Mouse (Mus musculus): ENCODE results near the gene Myh2. TPM values are rescaled to one million over a fixed set of nuclear protein-coding genes. Genes with fewer than 3 reads are reported as not detected.

Gene Myh2
- polyA plus RNA-seq, 1 experiment from 2014 or later = 0.07 TPM

GRCm38 (mm10) chr11:67163701-67164100 is 7.1 kb upstream of the Myh2 start:
- no peak overlapping the region for H3K27ac ChIP-seq (ENCODE audit: low read depth, low read length)
- H3K4me1 ChIP-seq (replicated peaks; ENCODE audit: control insufficient read depth, insufficient read depth, low read length) = no peaks in the 10 kb centered on the region
- H3K4me3 ChIP-seq (ENCODE audit: low read depth, low read length) = no peak overlapping the region
- ATAC-seq = no peak
- TF ChIP-seq CTCF (IDR thresholded peaks at IDR 0.05; ENCODE audit: low read depth) = no peak
- H3K4me2 ChIP-seq (replicated peaks; ENCODE audit: low read depth) = no peak overlapping the region
- no peak overlapping the region for H3K9ac ChIP-seq (ENCODE audit: low read depth, low read length)
- WGBS = 76% methylated on average over 4 of the region's 4 CpGs
- no peaks in the 10 kb centered on the region for H3K36me3 ChIP-seq (ENCODE audit: control insufficient read depth, insufficient read depth)
- no peaks in the 10 kb centered on the region for H3K27me3 ChIP-seq (replicated peaks; ENCODE audit: control insufficient read depth, insufficient read depth, low read length)
- H3K9me3 ChIP-seq (ENCODE audit: control insufficient read depth) = no peaks in the 10 kb centered on the region

GRCm38 (mm10) chr11:67164851-67165250 is 6.0 kb upstream of the Myh2 start:
- no peak overlapping the region for H3K27ac ChIP-seq (ENCODE audit: low read depth, low read length)
- 54% methylated on average over 5 of the region's 5 CpGs for WGBS
- ATAC-seq = no peak
- H3K4me3 ChIP-seq (ENCODE audit: low read depth, low read length) = no peak overlapping the region
- no peak overlapping the region for H3K9ac ChIP-seq (ENCODE audit: low read depth, low read length)
- H3K36me3 ChIP-seq (ENCODE audit: control insufficient read depth, insufficient read depth) = no peaks in the 10 kb centered on the region
- no peaks in the 10 kb centered on the region for H3K27me3 ChIP-seq (replicated peaks; ENCODE audit: control insufficient read depth, insufficient read depth, low read length)
- TF ChIP-seq CTCF (IDR thresholded peaks at IDR 0.05; ENCODE audit: low read depth) = no peak
- H3K9me3 ChIP-seq (ENCODE audit: control insufficient read depth) = no peaks in the 10 kb centered on the region
- H3K4me2 ChIP-seq (replicated peaks; ENCODE audit: low read depth) = no peak overlapping the region
- no peaks in the 10 kb centered on the region for H3K4me1 ChIP-seq (replicated peaks; ENCODE audit: control insufficient read depth, insufficient read depth, low read length)

GRCm38 (mm10) chr11:67169301-67169700 is 1.5 kb upstream of the Myh2 start:
- Histone ChIP-seq H3K27me3 (replicated peaks; ENCODE audit: control insufficient read depth, insufficient read depth, low read length) (no peaks in the 10 kb centered on the region), H3K4me1 (replicated peaks; ENCODE audit: control insufficient read depth, insufficient read depth, low read length) (no peaks in the 10 kb centered on the region), H3K36me3 (ENCODE audit: control insufficient read depth, insufficient read depth) (no peaks in the 10 kb centered on the region), H3K4me2 (replicated peaks; ENCODE audit: low read depth) (no peak overlapping the region), H3K9ac (ENCODE audit: low read depth, low read length) (no peak overlapping the region), H3K4me3 (ENCODE audit: low read depth, low read length) (no peak overlapping the region), H3K27ac (ENCODE audit: low read depth, low read length) (no peak overlapping the region), H3K9me3 (ENCODE audit: control insufficient read depth) (no peaks in the 10 kb centered on the region)
- 58% methylated on average over 5 of the region's 5 CpGs for WGBS
- no peak for TF ChIP-seq CTCF (IDR thresholded peaks at IDR 0.05; ENCODE audit: low read depth)
- ATAC-seq = no peak

GRCm38 (mm10) chr11:67172439-67172838 is 1.6 kb downstream of the Myh2 start:
- ATAC-seq = no peak
- Histone ChIP-seq H3K27me3 (replicated peaks; ENCODE audit: control insufficient read depth, insufficient read depth, low read length) (no peaks in the 10 kb centered on the region), H3K9ac (ENCODE audit: low read depth, low read length) (no peak overlapping the region), H3K4me2 (replicated peaks; ENCODE audit: low read depth) (no peak overlapping the region), H3K9me3 (ENCODE audit: control insufficient read depth) (no peaks in the 10 kb centered on the region), H3K27ac (ENCODE audit: low read depth, low read length) (no peak overlapping the region), H3K4me1 (replicated peaks; ENCODE audit: control insufficient read depth, insufficient read depth, low read length) (no peaks in the 10 kb centered on the region), H3K36me3 (ENCODE audit: control insufficient read depth, insufficient read depth) (no peaks in the 10 kb centered on the region), H3K4me3 (ENCODE audit: low read depth, low read length) (no peak overlapping the region)
- WGBS = 61% methylated on average over 2 of the region's 2 CpGs
- TF ChIP-seq CTCF (IDR thresholded peaks at IDR 0.05; ENCODE audit: low read depth) = no peak

GRCm38 (mm10) chr11:67176376-67176775 is 5.5 kb downstream of the Myh2 start:
- H3K4me1 ChIP-seq (replicated peaks; ENCODE audit: control insufficient read depth, insufficient read depth, low read length) = no peaks in the 10 kb centered on the region
- no peak overlapping the region for H3K4me2 ChIP-seq (replicated peaks; ENCODE audit: low read depth)
- no peak for TF ChIP-seq CTCF (IDR thresholded peaks at IDR 0.05; ENCODE audit: low read depth)
- H3K9me3 ChIP-seq (ENCODE audit: control insufficient read depth) = no peaks in the 10 kb centered on the region
- H3K36me3 ChIP-seq (ENCODE audit: control insufficient read depth, insufficient read depth) = no peaks in the 10 kb centered on the region
- no peak for ATAC-seq
- no peak overlapping the region for H3K27ac ChIP-seq (ENCODE audit: low read depth, low read length)
- no peak overlapping the region for H3K4me3 ChIP-seq (ENCODE audit: low read depth, low read length)
- H3K9ac ChIP-seq (ENCODE audit: low read depth, low read length) = no peak overlapping the region
- 73% methylated on average over 5 of the region's 5 CpGs for WGBS
- no peaks in the 10 kb centered on the region for H3K27me3 ChIP-seq (replicated peaks; ENCODE audit: control insufficient read depth, insufficient read depth, low read length)

GRCm38 (mm10) chr11:67190316-67190715 is 19.5 kb downstream of the Myh2 start:
- no peak for ATAC-seq
- no peak overlapping the region for H3K9ac ChIP-seq (ENCODE audit: low read depth, low read length)
- H3K27me3 ChIP-seq (replicated peaks; ENCODE audit: control insufficient read depth, insufficient read depth, low read length) = no peaks in the 10 kb centered on the region
- no peak overlapping the region for H3K4me2 ChIP-seq (replicated peaks; ENCODE audit: low read depth)
- no peaks in the 10 kb centered on the region for H3K36me3 ChIP-seq (ENCODE audit: control insufficient read depth, insufficient read depth)
- TF ChIP-seq CTCF (IDR thresholded peaks at IDR 0.05; ENCODE audit: low read depth) = no peak
- no peak overlapping the region for H3K4me3 ChIP-seq (ENCODE audit: low read depth, low read length)
- H3K4me1 ChIP-seq (replicated peaks; ENCODE audit: control insufficient read depth, insufficient read depth, low read length) = no peaks in the 10 kb centered on the region
- no peak overlapping the region for H3K27ac ChIP-seq (ENCODE audit: low read depth, low read length)
- H3K9me3 ChIP-seq (ENCODE audit: control insufficient read depth) = no peaks in the 10 kb centered on the region
- 84% methylated on average over 10 of the region's 10 CpGs for WGBS

- Histone ChIP-seq H3K27me3 (replicated peaks; ENCODE audit: control insufficient read depth, insufficient read depth, low read length) (no peaks in the 10 kb centered on the region), H3K4me2 (replicated peaks; ENCODE audit: low read depth) (no peak overlapping the region), H3K9me3 (ENCODE audit: control insufficient read depth) (no peaks in the 10 kb centered on the region), H3K9ac (ENCODE audit: low read depth, low read length) (no peak overlapping the region), H3K4me3 (ENCODE audit: low read depth, low read length) (no peak overlapping the region), H3K27ac (ENCODE audit: low read depth, low read length) (no peak overlapping the region), H3K36me3 (ENCODE audit: control insufficient read depth, insufficient read depth) (no peaks in the 10 kb centered on the region), H3K4me1 (replicated peaks; ENCODE audit: control insufficient read depth, insufficient read depth, low read length) (no peaks in the 10 kb centered on the region)
- ATAC-seq = no peak
- WGBS = 91% methylated on average over 2 of the region's 2 CpGs
- TF ChIP-seq CTCF (IDR thresholded peaks at IDR 0.05; ENCODE audit: low read depth) = no peak
These were observed 20.0 kb downstream of the Myh2 start for GRCm38 (mm10) chr11:67190814-67191213.
